Mouse (Mus musculus): Measurements from ENCODE around the gene Slc6a20a. TPM values are rescaled to one million over a fixed set of nuclear protein-coding genes. Genes with fewer than 3 reads are reported as not detected.

The Slc6a20a gene
- polyA plus RNA-seq, 1 experiment from 2014 or later: 2.7 TPM

- WGBS: 92% methylated on average over 11 of the region's 11 CpGs
- no peaks in the 10 kb centered on the region for H3K4me1 ChIP-seq
- no peaks in the 10 kb centered on the region for H3K9me3 ChIP-seq (replicated peaks)
- no peak overlapping the region for H3K4me3 ChIP-seq
- H3K27me3 ChIP-seq (ENCODE audit: low read depth, poor library complexity, severe bottlenecking): no peaks in the 10 kb centered on the region
- no peak overlapping the region for H3K27ac ChIP-seq (replicated peaks)
- no peak for DNase-seq (ENCODE audit: low spot score)
- H3K36me3 ChIP-seq: no peaks in the 10 kb centered on the region
These were observed 52.9 kb downstream of the Slc6a20a start for GRCm38 (mm10) chr9:123625821-123626220.

GRCm38 (mm10) chr9:123624741-123625140 is 53.9 kb downstream of the Slc6a20a start:
- Histone ChIP-seq H3K27me3 (ENCODE audit: low read depth, poor library complexity, severe bottlenecking) (no peaks in the 10 kb centered on the region), H3K27ac (replicated peaks) (no peak overlapping the region), H3K4me3 (no peak overlapping the region), H3K9me3 (replicated peaks) (no peaks in the 10 kb centered on the region), H3K4me1 (no peaks in the 10 kb centered on the region), H3K36me3 (no peaks in the 10 kb centered on the region)
- WGBS: 92% methylated on average over 2 of the region's 2 CpGs
- DNase-seq (ENCODE audit: low spot score): no peak

GRCm38 (mm10) chr9:123620311-123621098 is 58.2 kb downstream of the Slc6a20a start:
- H3K9me3 ChIP-seq (replicated peaks): no peaks in the 10 kb centered on the region
- WGBS: 89% methylated on average over 5 of the region's 5 CpGs

GRCm38 (mm10) chr9:123601529-123601928 is 77.2 kb downstream of the Slc6a20a start:
- H3K36me3 ChIP-seq: no peaks in the 10 kb centered on the region
- no peaks in the 10 kb centered on the region for H3K27me3 ChIP-seq (ENCODE audit: low read depth, poor library complexity, severe bottlenecking)
- no peak overlapping the region for H3K4me3 ChIP-seq
- no peaks in the 10 kb centered on the region for H3K4me1 ChIP-seq
- H3K27ac ChIP-seq (replicated peaks): no peak overlapping the region
- no peak for DNase-seq (ENCODE audit: low spot score)
- 91% methylated on average over 1 of the region's 1 CpGs for WGBS
- no peaks in the 10 kb centered on the region for H3K9me3 ChIP-seq (replicated peaks)

More at GRCm38 (mm10) chr9:123620311-123621098, 58.2 kb downstream of the Slc6a20a start:
- Histone ChIP-seq H3K4me1 (no peaks in the 10 kb centered on the region), H3K4me3 (no peak overlapping the region), H3K36me3 (no peaks in the 10 kb centered on the region), H3K27ac (replicated peaks) (no peak overlapping the region), H3K27me3 (ENCODE audit: low read depth, poor library complexity, severe bottlenecking) (no peaks in the 10 kb centered on the region)
- no peak for DNase-seq (ENCODE audit: low spot score)

- WGBS: 89% methylated on average over 2 of the region's 2 CpGs
These were observed 81.3 kb downstream of the Slc6a20a start for GRCm38 (mm10) chr9:123597376-123597775.

GRCm38 (mm10) chr9:123596910-123597309 is 81.8 kb downstream of the Slc6a20a start:
- 92% methylated on average over 2 of the region's 2 CpGs for WGBS
- no peak overlapping the region for H3K4me3 ChIP-seq
- no peak overlapping the region for H3K27ac ChIP-seq (replicated peaks)
- no peaks in the 10 kb centered on the region for H3K4me1 ChIP-seq
- H3K27me3 ChIP-seq (ENCODE audit: low read depth, poor library complexity, severe bottlenecking): no peaks in the 10 kb centered on the region
- no peak for DNase-seq (ENCODE audit: low spot score)
- no peaks in the 10 kb centered on the region for H3K9me3 ChIP-seq (replicated peaks)
- H3K36me3 ChIP-seq: peaks cover 21% of the 10 kb centered on the region

More at GRCm38 (mm10) chr9:123597376-123597775, 81.3 kb downstream of the Slc6a20a start:
- no peaks in the 10 kb centered on the region for H3K4me1 ChIP-seq
- no peak overlapping the region for H3K27ac ChIP-seq (replicated peaks)
- no peaks in the 10 kb centered on the region for H3K27me3 ChIP-seq (ENCODE audit: low read depth, poor library complexity, severe bottlenecking)
- H3K36me3 ChIP-seq: peaks cover 21% of the 10 kb centered on the region
- H3K4me3 ChIP-seq: no peak overlapping the region
- no peak for DNase-seq (ENCODE audit: low spot score)
- H3K9me3 ChIP-seq (replicated peaks): no peaks in the 10 kb centered on the region

GRCm38 (mm10) chr9:123595194-123595593 is 83.5 kb downstream of the Slc6a20a start:
- Histone ChIP-seq H3K9me3 (replicated peaks) (no peaks in the 10 kb centered on the region), H3K36me3 (peaks cover 25% of the 10 kb centered on the region), H3K27ac (replicated peaks) (no peak overlapping the region), H3K4me1 (no peaks in the 10 kb centered on the region), H3K27me3 (ENCODE audit: low read depth, poor library complexity, severe bottlenecking) (no peaks in the 10 kb centered on the region), H3K4me3 (no peak overlapping the region)
- WGBS: 96% methylated on average over 4 of the region's 4 CpGs
- DNase-seq (ENCODE audit: low spot score): no peak

GRCm38 (mm10) chr9:123589240-123589910 is 89.3 kb downstream of the Slc6a20a start:
- no peak overlapping the region for H3K4me3 ChIP-seq
- H3K27me3 ChIP-seq (ENCODE audit: low read depth, poor library complexity, severe bottlenecking): no peaks in the 10 kb centered on the region
- DNase-seq (ENCODE audit: low spot score): no peak
- 87% methylated on average over 7 of the region's 7 CpGs for WGBS
- H3K4me1 ChIP-seq: no peaks in the 10 kb centered on the region
- no peak overlapping the region for H3K27ac ChIP-seq (replicated peaks)
- H3K9me3 ChIP-seq (replicated peaks): no peaks in the 10 kb centered on the region
- H3K36me3 ChIP-seq: peaks cover 57% of the 10 kb centered on the region

Other genes with a start within 250 kb of the Slc6a20a start
- gene Limd1, start 200.2 kb downstream of the Slc6a20a start, polyA plus RNA-seq (2016; fragmentation: Nextera tagmentation; extraction: Ambion mirVana): 50.1 and 51.6 TPM in 2 replicates
- gene Sacm1l, start 149.1 kb downstream of the Slc6a20a start, polyA plus RNA-seq (2016; fragmentation: Nextera tagmentation; extraction: Ambion mirVana): 44.0 and 47.1 TPM in 2 replicates
- gene Slc6a20b, start 46.3 kb downstream of the Slc6a20a start, polyA plus RNA-seq (2016; fragmentation: Nextera tagmentation; extraction: Ambion mirVana): 0.20 and 0.30 TPM in 2 replicates
- 0.26 and 0.40 TPM in 2 replicates for gene Ccr9, start 446 bp downstream of the Slc6a20a start, polyA plus RNA-seq (2016; fragmentation: Nextera tagmentation; extraction: Ambion mirVana)
- gene Lztfl1, start 38.8 kb upstream of the Slc6a20a start, polyA plus RNA-seq (2016; fragmentation: Nextera tagmentation; extraction: Ambion mirVana): 40.2 and 43.9 TPM in 2 replicates
- gene Cxcr6, start 127.6 kb upstream of the Slc6a20a start, polyA plus RNA-seq (2016; fragmentation: Nextera tagmentation; extraction: Ambion mirVana): 0.17 and 0.25 TPM in 2 replicates
- 10.8 and 12.0 TPM in 2 replicates for gene Fyco1, start 173.0 kb upstream of the Slc6a20a start, polyA plus RNA-seq (2016; fragmentation: Nextera tagmentation; extraction: Ambion mirVana)
- 0.02 TPM in 1 of 2 replicates, not detected in the other for gene Xcr1, start 183.1 kb upstream of the Slc6a20a start, polyA plus RNA-seq (2016; fragmentation: Nextera tagmentation; extraction: Ambion mirVana)

Data from midbrain, embryonic 10.5 days (tissue).